Mouse (Mus musculus): Measurements from ENCODE around the gene Rhov.

The Rhov gene

DNA sequence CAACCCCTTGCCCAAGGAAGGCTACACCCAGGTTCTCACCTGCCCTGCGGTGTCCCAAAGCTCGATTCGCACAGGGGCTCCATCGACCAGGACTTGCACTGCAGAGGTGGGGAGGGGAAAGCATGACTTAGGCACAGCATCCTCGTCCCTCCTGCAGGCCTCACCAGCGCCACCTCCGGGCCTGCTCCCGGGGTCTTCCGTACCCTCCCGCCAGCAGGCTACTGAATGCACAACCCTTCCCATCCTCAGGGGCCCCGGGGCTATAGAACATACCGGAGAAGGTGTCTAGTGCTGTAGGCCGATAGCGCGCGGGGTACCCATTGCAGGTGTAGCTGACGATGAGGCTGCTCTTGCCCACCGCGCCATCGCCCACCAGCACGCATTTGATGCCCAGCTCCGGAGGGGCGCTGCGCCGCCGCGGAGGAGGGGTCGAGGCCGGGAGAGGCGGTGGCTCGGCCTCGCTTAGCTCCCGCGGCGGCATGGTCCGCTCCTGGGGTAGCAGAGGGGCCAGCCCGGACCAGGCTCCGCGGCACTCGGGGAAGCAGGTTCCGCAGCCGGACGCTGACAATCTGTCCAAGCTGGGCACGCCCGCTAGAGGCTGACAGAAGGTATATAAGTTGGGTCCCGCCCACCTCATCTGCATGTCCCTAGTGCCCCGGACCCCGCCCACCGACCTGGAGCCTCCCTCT is at the start of gene Rhov:
Gene Rhov, minus strand, starts transcription at position 630 of the 689 bp plus-strand sequence.
- peak; percentile 81 for DNase-seq

DNA sequence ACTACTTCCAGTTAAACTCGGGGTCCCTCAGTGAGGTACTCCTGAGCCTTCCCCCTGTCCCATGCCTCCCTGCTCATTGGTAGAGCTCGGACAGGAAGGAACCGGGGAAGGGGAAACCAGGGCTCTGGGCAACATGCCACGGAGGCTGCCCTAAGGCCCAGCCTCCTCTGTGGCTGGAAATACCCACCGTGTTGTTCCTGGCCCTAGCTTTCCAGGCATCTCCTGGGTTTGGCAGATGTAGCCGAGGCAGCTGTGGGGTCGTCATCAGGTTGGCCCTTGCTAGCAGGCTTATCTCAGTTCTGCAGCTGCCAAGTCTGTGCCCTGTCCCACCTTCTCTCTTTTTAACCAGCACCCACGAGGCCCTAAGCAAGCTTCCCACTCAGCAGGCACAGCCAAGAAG is 49.5 kb upstream of the Rhov start:
- no peak for DNase-seq

DNA sequence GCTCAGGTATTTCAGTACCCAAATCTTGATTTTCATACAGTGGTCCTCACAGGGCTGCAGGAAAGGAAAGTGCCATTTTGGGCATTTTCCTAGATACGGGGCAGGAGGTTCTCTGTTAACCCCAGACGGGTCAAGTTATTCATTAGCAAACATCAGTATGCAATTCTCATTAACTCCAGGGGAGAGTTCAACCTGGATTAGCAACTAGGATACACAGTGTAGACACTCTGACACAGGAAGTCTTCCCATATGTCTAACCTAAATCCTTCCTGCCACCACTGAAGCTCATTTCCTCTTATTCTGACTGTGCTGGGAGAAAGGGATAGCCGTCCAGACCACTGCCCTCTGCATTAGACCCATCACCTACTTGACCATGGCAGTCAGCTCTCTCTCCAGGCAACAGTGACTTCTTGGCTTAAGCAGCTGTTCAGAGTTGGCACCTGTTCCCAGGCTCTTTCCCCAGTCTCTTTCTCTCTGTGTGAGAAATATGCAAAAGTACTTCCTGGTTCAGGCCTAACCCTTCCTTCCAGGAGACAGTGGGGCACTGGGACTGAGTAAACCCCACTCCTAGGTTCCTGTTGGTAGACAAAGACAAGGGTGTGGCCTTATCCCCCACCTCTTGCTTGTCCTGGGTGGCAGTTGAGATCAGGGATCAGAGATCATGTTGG is 47.1 kb upstream of the Rhov start:
- no peak for DNase-seq

DNA sequence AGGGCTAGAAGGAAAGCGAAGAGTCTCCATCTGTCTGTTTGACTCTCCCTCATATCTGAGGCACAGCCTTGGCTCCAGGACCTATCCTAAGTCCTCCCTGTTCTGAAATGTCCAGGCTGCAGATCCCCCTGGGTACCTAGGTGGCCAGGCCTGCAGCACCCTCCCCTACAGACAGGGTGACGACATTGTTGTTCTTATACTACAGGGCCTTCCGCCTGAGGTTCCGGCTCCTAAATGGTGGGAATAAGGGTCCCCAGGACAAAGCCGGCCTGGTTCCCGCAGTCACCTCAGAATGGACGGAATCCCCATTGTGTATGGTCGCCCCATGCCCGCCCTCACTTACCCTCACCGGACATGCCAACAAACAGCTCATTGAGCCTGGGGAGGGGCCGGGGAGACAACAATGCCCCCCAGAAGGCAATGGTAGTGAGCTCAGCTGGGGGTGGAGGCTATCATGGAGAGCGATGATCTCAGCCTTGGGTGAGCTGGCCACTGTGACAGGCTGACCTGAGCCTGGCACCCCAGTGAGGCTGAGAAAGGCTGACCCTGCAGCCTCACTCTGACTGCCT is 43.8 kb upstream of the Rhov start:
- no peak for DNase-seq

DNA sequence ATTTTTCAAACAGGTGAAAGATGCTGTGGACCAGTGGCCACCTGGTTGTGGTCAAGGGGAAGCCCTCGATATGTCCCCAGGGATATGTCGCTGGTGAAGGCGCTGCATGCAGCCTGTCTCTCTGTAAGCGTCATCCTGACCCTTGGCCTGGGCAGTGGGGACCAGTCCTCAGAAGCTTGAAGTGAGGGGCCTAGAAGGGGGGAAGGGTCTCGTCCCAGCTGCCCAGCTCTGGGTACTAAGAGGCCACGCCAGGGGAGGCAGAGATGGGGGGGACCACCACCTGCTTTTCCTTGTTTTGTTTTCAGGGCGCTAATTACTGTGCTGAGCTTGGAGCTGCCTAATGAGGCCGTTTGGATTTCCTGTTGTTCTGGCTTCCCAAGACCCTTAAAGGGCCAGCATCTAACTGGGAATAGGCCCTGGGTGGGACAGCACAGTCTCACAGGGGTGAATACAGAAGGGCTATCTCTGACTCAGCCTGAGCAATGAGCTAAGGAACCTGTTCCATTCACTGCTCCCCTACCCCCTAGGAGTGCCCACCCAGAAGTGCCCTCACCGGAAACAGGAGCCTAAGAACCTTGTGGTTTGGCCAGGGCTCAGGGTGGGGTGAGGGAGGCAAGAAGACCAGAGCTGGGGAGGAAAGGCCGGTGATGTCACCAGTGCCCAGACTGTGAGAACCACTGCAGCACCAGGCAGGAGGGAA is 42.9 kb upstream of the Rhov start:
- DNase-seq: no peak

DNA sequence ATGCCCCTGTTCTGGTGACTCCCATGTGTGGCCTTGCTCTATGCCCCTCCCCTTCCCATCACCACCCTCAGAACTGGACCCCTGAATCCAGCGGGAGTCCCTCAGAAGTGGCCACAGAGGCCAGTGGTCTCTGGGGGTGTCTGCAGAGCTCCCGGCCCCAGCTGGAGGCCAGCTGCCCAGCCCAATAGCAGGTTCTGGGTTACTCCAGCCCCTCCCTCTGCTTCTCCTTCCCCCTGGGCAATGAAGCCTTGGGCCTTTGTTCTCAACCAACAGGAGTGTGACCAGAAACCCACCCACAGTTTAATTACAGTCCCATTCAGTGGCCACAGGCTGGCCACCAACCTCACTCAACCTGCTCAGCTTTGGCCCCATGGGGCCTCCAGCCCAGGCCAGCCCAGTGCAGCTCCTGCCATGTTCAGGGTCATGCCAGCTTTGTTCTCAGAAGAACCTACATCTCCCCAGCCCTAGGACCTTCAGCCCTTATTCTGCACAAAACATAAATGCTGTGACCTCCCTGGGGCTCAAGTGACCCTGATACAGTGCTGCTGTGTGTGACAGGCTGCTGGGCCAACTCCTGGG is 41.4 kb upstream of the Rhov start:
- no peak for DNase-seq

DNA sequence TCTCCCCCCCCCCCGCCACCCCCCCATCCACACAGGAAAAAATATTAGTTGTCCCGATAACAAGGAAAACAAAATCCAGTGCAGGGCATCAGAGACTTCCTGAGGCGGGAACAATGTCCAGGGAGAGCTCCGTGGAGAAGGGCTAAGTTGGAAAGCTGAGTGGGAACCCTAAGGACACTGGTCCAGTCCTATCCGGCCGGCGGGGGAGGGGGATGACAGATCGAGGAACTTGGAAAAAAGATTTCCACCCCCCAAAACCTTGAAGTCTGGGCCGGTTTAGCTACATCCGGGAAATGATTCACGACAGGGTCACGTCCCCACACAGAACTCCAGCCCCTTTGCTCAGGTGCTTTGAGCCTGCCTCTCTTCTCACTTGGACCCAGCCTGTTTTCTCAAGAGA is 40.5 kb upstream of the Rhov start:
- DNase-seq: no peak

DNA sequence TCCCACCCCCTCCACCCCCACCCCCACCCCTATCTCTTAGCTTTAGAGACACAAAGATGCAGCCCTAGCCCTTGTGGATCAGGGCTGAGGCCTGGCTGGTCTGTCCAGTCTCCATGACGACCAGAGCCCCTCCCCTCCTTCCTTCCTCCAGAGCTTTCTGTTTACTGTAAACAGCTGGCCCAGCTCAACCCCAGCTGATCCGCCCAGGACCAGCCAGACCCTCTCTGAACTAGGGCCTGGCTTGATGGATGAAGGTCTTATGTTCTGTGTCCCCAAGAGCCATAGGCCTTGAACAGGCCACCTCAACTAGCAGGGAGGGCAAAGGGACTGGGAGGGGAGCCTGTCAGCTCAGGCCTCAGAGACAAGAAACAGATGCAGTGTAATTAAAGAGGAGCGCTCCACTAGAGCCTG is 33.7 kb upstream of the Rhov start:
- no peak for DNase-seq

DNA sequence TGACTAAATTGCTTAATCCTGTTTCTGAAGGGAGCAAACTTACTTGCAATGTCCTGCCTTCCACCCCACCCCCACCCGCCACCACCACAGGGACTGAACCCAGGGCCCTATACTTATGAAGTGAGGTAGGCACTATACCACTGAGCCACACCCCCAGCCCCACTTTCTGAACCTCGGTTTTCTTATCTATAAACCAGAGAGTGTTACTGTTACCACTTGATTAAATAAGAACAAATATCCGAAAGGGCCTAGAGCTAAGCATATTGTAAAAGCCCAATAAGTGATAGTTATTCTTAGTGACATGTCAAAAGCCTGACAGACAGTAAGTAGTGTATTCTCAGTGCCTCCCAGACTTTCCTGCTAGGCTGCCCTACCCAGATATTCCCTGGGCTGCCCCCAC is 33.3 kb upstream of the Rhov start:
- DNase-seq: no peak

DNA sequence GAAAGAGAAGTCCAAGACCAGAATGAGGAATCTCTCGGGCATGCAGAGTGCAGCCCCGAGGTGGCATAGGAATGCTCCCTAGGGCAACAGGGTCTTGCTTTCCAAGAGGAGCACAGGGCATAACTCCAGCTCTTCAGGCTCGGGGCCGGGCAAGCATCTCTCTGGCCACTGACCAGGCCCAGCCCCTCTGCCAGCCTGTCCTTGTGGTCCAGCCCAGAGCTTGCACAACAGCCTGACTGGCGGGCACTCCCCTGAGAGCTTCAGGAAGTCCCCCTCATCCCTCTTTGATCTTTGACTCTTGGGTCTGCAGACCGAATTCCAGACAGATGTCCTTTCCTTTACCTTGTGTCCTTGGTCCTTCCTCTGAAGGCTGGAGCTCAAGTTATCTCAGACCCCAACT is 31.8 kb upstream of the Rhov start:
- DNase-seq: no peak

DNA sequence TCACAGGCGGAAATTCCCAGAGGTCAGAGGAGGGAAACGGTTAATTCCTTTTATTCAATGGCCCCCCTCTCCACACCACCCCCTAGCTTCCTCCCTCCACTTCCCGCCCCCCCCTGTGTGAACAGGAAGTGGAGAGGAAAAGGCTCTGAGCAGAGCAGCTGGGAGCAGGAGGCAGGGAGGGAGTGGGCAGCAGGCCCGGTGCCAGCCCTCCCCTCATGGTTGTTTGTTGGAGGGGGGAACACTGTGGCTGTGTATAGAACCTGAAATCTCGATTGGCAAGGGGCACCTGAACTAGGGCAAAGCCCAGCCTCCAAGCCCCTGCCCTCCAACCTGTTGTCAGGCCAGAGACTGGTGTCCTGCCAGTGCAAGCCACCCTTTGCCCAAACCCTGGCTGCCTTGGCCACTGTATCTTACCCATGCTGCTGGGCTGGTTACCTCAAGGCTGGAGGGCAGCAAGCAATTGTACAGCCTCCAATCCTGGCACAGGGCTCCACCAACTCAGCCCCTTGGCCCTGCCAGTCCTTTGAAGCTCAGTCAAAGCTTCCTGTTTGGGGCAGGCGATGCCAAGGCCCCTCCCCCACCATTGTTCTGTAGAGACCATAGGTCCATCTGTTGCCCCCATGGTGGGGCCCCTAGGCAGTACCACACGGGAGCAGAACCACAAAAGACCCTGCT is 29.9 kb upstream of the Rhov start:
- DNase-seq: peak; percentile 79

DNA sequence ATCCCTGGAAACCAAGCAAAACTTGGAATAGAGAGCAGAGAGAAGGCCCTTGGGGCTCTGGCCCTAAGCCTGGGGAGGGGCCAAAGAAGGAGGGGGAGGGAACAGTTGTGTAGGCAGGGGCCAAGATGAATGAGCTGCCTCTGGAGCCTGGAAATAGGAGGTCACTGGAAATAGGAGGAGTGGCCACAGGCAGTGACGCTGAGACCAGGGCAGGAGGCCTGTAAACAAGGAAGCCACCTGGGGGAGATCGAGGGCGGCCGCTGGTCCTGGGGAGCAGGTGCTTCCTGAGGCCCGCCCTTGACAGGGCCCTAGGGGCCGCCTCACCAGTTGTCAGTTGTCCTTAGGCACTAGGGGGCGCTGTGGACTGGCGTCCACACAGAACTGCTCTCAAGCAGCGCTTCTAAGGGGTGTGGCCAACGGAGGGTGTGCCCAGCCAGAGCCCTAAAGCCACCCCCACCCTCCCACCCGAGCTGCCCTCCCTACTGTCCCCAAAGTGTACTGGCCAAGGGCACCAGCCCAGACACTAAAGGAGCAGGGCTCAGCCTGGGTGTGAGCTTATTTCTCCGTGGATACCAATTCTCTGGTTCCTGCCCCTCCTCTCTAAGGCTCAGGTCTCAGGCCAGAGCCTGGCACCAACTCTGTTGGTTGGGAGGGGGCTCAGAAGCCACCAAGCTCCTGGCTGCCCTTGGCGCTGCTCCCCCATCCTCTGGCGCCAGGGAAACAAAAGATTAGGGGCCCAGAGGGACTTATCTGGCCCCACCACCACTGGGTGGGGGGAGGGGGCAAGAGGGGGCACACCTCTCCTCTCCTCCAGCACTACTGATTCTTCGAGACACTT is 29.1 kb upstream of the Rhov start:
- peak; percentile 93 for DNase-seq

DNA sequence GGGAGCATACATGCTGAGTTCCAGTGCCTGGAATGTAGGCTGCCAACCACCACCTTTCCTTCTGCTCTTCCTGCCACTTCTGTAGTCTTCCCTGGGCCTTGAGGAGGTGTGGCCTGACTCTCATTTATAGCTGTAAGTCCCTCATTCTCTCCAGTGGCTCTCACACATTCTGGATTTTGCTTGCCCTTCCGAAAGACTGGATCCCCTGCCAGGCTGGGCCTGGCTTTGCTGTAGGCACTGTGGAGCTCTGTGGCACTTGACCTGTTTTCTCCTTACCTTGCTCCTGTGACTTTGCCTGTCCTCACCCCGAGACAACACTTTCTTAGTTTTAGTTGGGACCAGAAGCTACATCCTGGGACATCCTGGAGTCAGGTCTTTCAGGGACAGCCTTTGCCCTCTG is 27.8 kb upstream of the Rhov start:
- no peak for DNase-seq

DNA sequence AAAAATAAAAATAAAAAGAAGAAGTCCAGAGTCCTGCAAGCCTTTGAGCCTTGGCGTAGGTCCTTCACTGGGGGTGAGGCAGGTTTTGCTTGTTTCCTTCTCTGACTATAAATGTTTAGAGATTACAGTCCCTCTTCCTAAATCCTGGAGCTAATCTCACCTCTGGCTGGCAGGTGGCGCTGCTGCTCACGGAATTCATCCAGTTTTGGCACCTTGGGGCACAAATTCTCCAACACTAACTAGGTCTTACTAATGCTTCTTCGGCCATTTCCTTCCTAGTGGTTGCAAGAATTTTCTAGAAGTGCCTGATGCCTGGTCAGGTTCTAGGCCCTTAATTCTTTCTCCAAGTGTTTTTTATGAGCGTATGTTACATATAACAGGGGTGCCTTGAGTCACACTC is 27.3 kb upstream of the Rhov start:
- peak; percentile 71 for DNase-seq

DNA sequence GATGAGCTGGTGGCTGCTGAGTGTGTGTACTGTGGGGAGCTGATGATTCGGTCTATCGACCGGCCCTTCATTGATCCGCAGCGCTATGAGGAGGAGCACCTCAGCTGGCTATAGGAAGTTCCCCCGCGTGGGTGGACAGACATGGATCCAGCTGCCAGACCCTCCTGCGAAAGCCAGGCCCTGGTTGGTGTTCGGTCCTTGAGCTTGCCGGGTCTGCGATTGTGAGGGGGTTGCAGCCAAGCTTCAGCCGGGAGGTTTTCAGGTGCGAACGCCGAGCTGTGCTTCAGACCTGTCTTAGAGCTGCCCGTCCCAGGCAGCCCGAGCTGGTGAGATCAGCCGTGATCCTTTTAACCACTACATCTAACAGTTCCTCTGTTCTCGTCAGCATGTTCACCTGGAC is 26.4 kb upstream of the Rhov start:
- no peak for DNase-seq

DNA sequence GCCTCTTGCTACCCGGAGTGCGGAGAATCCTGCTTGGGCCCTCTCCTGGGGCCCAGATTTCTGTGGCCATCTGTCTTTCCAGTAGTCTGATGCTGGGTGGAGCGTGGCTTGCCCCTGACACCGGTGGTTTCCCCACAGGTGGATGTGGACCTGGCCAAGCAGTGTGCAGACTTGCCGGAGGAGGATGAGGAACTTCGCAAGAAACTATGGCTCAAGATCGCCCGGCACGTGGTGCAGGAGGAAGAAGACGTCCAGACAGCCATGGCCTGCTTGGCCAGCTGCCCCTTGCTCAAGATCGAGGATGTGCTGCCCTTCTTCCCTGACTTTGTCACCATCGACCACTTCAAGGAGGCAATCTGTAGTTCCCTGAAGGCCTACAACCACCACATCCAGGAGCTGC is 25.7 kb upstream of the Rhov start:
- no peak for DNase-seq

DNA sequence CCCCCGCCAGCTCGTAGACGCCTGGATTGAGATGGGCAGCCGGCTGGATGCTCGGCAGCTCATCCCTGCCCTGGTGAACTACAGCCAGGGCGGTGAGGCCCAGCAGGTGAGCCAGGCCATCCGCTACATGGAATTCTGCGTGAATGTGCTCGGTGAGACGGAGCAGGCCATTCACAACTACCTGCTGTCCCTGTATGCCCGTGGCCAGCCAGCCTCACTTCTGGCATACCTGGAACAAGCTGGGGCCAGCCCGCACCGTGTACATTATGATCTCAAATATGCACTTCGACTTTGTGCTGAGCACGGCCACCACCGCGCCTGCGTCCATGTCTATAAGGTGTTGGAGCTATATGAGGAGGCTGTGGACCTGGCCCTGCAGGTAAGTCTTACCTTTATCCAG is 23.3 kb upstream of the Rhov start:
- DNase-seq: no peak

DNA sequence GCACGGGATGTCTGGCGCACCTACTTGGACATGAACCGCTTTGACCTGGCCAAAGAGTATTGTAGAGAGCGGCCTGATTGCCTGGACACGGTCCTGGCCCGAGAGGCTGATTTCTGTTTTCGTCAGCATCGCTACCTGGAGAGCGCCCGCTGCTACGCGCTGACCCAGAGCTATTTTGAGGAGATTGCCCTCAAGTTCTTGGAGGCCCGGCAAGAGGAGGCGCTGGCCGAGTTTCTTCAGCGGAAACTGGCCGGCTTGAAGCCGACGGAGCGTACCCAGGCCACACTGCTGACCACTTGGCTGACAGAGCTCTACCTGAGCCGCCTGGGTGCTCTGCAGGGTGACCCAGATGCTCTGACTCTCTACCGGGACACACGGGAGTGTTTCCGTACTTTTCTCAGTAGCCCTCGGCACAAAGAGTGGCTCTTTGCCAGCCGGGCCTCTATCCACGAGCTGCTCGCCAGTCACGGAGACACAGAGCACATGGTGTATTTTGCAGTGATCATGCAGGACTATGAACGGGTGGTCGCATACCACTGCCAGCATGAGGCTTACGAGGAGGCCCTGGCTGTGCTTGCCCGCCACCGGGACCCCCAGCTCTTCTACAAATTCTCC is 22.8 kb upstream of the Rhov start:
- no peak for DNase-seq

DNA sequence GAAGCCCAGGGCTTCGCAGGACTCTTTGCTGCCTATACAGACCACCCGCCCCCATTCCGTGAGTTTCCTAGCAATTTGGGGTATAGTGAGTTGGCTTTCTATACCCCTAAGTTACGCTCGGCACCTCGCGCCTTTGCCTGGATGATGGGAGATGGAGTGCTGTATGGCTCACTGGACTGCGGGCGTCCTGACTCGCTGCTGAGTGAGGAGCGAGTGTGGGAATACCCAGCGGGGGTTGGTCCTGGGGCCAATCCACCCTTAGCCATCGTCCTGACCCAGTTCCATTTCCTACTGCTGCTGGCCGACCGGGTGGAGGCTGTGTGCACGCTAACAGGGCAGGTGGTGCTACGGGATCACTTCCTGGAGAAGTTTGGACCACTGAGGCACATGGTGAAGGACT is 22.2 kb upstream of the Rhov start:
- no peak for DNase-seq

DNA sequence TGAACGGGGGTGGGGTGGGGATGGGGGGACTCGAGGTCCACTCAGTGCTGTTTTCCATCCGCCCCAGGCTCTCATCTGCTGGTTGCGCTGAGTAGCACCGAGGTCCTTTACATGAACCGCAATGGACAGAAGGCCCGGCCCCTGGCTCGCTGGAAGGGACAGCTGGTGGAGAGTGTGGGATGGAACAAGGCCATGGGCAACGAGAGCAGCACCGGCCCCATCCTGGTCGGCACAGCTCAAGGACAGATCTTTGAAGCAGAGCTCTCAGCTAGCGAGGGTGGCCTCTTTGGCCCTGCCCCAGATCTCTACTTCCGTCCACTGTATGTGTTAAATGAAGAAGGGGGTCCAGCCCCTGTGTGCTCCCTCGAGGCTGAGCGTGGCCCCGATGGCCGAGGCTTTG is 21.8 kb upstream of the Rhov start:
- no peak for DNase-seq

DNA sequence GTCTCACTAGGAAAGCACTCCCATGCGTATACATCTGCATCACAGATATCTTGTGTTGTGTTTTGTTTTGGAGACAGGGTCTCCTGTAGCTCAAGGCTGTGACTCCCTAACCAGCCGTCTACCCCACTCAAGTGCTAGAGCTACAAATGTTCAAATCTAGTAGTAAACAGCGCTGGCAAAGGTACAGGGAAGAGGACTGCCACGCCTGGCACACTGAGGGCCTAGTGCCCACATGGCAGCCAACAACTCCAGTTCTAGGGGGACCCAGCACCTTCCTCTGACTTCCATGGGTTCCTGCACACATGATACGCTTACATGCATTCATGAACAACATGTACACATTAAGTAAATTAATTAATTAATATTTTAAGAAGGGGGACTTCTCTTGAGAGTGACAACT is 21.2 kb upstream of the Rhov start:
- no peak for DNase-seq

DNA sequence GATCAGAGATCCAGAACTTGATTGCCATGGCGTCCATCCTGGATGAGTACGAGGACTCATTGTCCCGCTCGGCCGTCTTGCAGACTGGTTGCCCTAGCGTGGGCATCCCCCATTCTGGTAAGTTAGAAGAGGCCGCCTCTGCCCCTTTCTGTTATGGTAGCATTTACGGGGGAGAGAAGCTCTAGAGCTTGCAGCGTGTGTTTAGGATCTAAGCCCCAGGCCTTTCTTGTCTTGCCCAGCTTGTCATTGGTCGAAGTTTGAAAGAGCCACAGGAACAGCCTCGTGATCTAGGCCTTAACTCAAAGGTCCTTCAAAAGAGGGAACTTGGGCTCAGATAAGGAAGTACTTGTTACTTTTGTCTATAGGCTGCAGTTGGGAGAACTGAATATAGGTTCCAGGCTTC is 17.9 kb upstream of the Rhov start:
- DNase-seq: peak; percentile 31
